Mouse (Mus musculus) right cerebral cortex, postnatal 25 days (tissue): ENCODE measurements around the gene Plch2.

Experiments used
- DNase-seq: peaks from one replicate; pipeline ENCODE4 v3.0.0; 2022

The Plch2 gene

GRCm38 (mm10) chr4:155070921-155071320 lies 14.3 kb upstream of the Plch2 start:
- DNase-seq, result no peak

- no peak for DNase-seq
Observed at GRCm38 (mm10) chr4:155070199-155070598, 13.6 kb upstream of the Plch2 start.

GRCm38 (mm10) chr4:155069191-155069590 lies 12.6 kb upstream of the Plch2 start:
- DNase-seq, result no peak

- DNase-seq, result no peak
Observed at GRCm38 (mm10) chr4:155068357-155068972, 11.9 kb upstream of the Plch2 start.

- DNase-seq, result peak; percentile 96
Observed at GRCm38 (mm10) chr4:155066834-155067522, 10.4 kb upstream of the Plch2 start, which contains the start of gene Pex10. Gene Pex10 (plus strand): TSS chr4:155067016.

GRCm38 (mm10) chr4:155065970-155066833 lies 9.6 kb upstream of the Plch2 start:
- peak; percentile 84 for DNase-seq

GRCm38 (mm10) chr4:155064474-155064873 lies 7.9 kb upstream of the Plch2 start:
- no peak for DNase-seq

GRCm38 (mm10) chr4:155063895-155064294 lies 7.3 kb upstream of the Plch2 start:
- no peak for DNase-seq

GRCm38 (mm10) chr4:155058325-155058724 lies 1.7 kb upstream of the Plch2 start:
- DNase-seq, result no peak

GRCm38 (mm10) chr4:155050116-155050515 lies 6.5 kb downstream of the Plch2 start:
- DNase-seq, result no peak

GRCm38 (mm10) chr4:155046636-155047035 lies 9.9 kb downstream of the Plch2 start:
- DNase-seq, result no peak

GRCm38 (mm10) chr4:155043289-155043625 lies 13.3 kb downstream of the Plch2 start:
- no peak for DNase-seq

- peak; percentile 70 for DNase-seq
Observed at GRCm38 (mm10) chr4:155042606-155043288, 13.8 kb downstream of the Plch2 start.

- DNase-seq, result no peak
Observed at GRCm38 (mm10) chr4:155040696-155041095, 15.9 kb downstream of the Plch2 start.

- DNase-seq, result no peak
Observed at GRCm38 (mm10) chr4:155040197-155040596, 16.4 kb downstream of the Plch2 start.

- DNase-seq, result no peak
Observed at GRCm38 (mm10) chr4:155034787-155035186, 21.8 kb downstream of the Plch2 start.

GRCm38 (mm10) chr4:155034202-155034601 lies 22.4 kb downstream of the Plch2 start:
- no peak for DNase-seq

- DNase-seq, result no peak
Observed at GRCm38 (mm10) chr4:155033115-155033514, 23.5 kb downstream of the Plch2 start.

- DNase-seq, result no peak
Observed at GRCm38 (mm10) chr4:155024170-155025010, 32.2 kb downstream of the Plch2 start.

- no peak for DNase-seq
Observed at GRCm38 (mm10) chr4:155022228-155022855, 34.2 kb downstream of the Plch2 start.

- DNase-seq, result no peak
Observed at GRCm38 (mm10) chr4:155020813-155021212, 35.8 kb downstream of the Plch2 start.

- DNase-seq, result no peak
Observed at GRCm38 (mm10) chr4:155020141-155020540, 36.4 kb downstream of the Plch2 start.
